Mouse (Mus musculus): ENCODE results near the gene Hnrnpul1. TPM values are rescaled to one million over a fixed set of nuclear protein-coding genes. Genes with fewer than 3 reads are reported as not detected.

Hnrnpul1 gene
- polyA plus RNA-seq (2012; rRNA removed), result 19.3 and 19.7 TPM in 2 replicates

GRCm38 (mm10) chr7:25754738-25755467 is at the start of gene Hnrnpul1:
Hnrnpul1 (minus strand) TSS chr7:25754757.

GRCm38 (mm10) chr7:25788220-25789128 is 33.9 kb upstream of the Hnrnpul1 start, which contains the start of gene Axl:
Axl (minus strand) TSS chr7:25788705.

GRCm38 (mm10) chr7:25718788-25719417 is 35.7 kb downstream of the Hnrnpul1 start, which contains the start of gene Ccdc97:
Ccdc97 (minus strand) TSS chr7:25719088.

GRCm38 (mm10) chr7:25686680-25687531 is 67.7 kb downstream of the Hnrnpul1 start, which contains the start of gene Tgfb1:
Tgfb1 (plus strand) TSS chr7:25687002.

GRCm38 (mm10) chr7:25680514-25681258 is 73.9 kb downstream of the Hnrnpul1 start, which contains the start of gene B9d2:
B9d2 (plus strand) TSS chr7:25680780.

GRCm38 (mm10) chr7:25674719-25675300 is 79.7 kb downstream of the Hnrnpul1 start, which contains the start of gene Tmem91:
Tmem91 (minus strand) TSS chr7:25675166.

Other genes with a start within 250 kb of the Hnrnpul1 start
- not detected in 2 replicates for gene Ceacam2, start 214.9 kb downstream of the Hnrnpul1 start, polyA plus RNA-seq (2012; rRNA removed)
- not detected in 2 replicates for gene Erich4, start 138.9 kb downstream of the Hnrnpul1 start, polyA plus RNA-seq (2012; rRNA removed)
- gene Dmac2, start 135.3 kb downstream of the Hnrnpul1 start, polyA plus RNA-seq (2012; rRNA removed), result 43.1 and 44.3 TPM in 2 replicates
- 7.9 and 10.2 TPM in 2 replicates for gene B3gnt8, start 128.1 kb downstream of the Hnrnpul1 start, polyA plus RNA-seq (2012; rRNA removed)
- 233 and 278 TPM in 2 replicates for gene Bckdha, start 95.8 kb downstream of the Hnrnpul1 start, polyA plus RNA-seq (2012; rRNA removed)
- 50.2 and 58.9 TPM in 2 replicates for gene Exosc5, start 95.6 kb downstream of the Hnrnpul1 start, polyA plus RNA-seq (2012; rRNA removed)
- gene Tmem91, start 79.6 kb downstream of the Hnrnpul1 start, polyA plus RNA-seq (2012; rRNA removed), result 0.14 and 0.45 TPM in 2 replicates
- 16.9 and 24.4 TPM in 2 replicates for gene B9d2, start 74.0 kb downstream of the Hnrnpul1 start, polyA plus RNA-seq (2012; rRNA removed)
- 11.9 and 17.6 TPM in 2 replicates for gene Tgfb1, start 67.8 kb downstream of the Hnrnpul1 start, polyA plus RNA-seq (2012; rRNA removed)
- 33.8 and 34.5 TPM in 2 replicates for gene Ccdc97, start 35.7 kb downstream of the Hnrnpul1 start, polyA plus RNA-seq (2012; rRNA removed)
- gene Axl, start 33.9 kb upstream of the Hnrnpul1 start, polyA plus RNA-seq (2012; rRNA removed), result 24.4 and 24.7 TPM in 2 replicates
- 302 and 325 TPM in 2 replicates for gene Cyp2s1, start 62.2 kb upstream of the Hnrnpul1 start, polyA plus RNA-seq (2012; rRNA removed)
- gene Cyp2b10, start 142.9 kb upstream of the Hnrnpul1 start, polyA plus RNA-seq (2012; rRNA removed), result 0.26 and 0.31 TPM in 2 replicates

All from stomach, adult 2 months (tissue).